Mouse (Mus musculus): ENCODE measurements at regions not wholly inside any gene's neighbourhood (a gene's known extent, or its start where the extent isn't known, plus 50 kb on each side); places are given as distances from the start of the nearest gene placed in this dataset.
A peak's percentile ranks its signal among the peaks of the same experiment; 100 is the strongest.

DNA sequence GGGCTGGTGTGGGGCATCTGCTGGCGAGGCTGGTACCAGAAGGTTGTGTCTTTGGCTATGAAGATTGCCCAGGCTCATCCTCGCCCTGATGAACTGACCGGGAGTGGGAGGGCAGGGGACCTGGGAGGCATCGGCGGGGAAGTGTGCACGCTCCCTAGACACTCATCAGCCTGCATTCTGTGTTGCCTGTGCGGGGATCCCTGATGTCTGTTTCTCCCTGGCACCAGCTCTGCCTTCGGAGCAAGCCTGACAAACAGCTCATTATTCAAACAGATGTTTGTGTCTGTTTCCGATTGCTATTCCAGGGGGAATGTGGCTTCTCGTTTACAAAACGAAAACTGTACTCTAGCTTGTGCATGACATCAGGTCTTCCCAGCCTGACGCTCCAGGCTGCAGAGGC is 412.3 kb downstream of the Cdh26 start:
- Histone ChIP-seq H3K9ac (no peak overlapping the region), H3K9me3 (ENCODE audit: control insufficient read depth, low read length) (no peaks in the 10 kb centered on the region), H3K36me3 (replicated peaks; ENCODE audit: control insufficient read depth, insufficient read depth) (no peaks in the 10 kb centered on the region), H3K27ac (no peak overlapping the region), H3K4me2 (replicated peaks) (no peak overlapping the region), H3K4me3 (replicated peaks; ENCODE audit: low read length) (no peak overlapping the region), H3K27me3 (ENCODE audit: control insufficient read depth, insufficient read depth, low read length) (no peaks in the 10 kb centered on the region), H3K4me1 (replicated peaks; ENCODE audit: control insufficient read depth, insufficient read depth, low read length) (peaks cover 27% of the 10 kb centered on the region)
- DNase-seq (ENCODE audit: low spot score) (peak; percentile 58), ATAC-seq (ENCODE audit: low FRiP score) (peak; percentile 46; the same call in 1 of the 2 replicates)
- 49% methylated on average over 12 of the region's 12 CpGs for WGBS

DNA sequence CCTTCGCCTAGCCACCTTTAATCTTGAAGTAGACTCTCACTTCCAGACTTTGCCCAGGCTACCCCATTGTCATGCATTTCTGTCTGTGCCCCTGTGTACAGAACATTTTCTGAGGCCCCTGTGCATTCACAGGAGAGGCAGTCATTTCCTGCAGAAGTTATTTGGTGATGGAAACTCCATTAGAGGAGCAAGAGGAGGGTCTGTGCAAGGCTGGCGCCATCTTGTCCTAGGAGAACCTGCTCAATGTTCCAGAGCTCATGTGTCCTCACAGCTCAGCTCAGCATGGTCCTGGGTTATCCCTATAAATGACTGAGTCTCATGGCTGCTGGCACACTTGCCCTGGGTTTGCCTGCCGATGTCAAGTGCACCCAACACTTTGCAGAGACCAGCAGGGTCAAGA is 413.1 kb downstream of the Cdh26 start:
- WGBS = 94% methylated on average over 3 of the region's 3 CpGs
- Histone ChIP-seq H3K4me1 (replicated peaks; ENCODE audit: control insufficient read depth, insufficient read depth, low read length) (peaks cover 25% of the 10 kb centered on the region), H3K9ac (no peak overlapping the region), H3K27ac (no peak overlapping the region), H3K27me3 (ENCODE audit: control insufficient read depth, insufficient read depth, low read length) (no peaks in the 10 kb centered on the region), H3K36me3 (replicated peaks; ENCODE audit: control insufficient read depth, insufficient read depth) (no peaks in the 10 kb centered on the region), H3K4me3 (replicated peaks; ENCODE audit: low read length) (no peak overlapping the region), H3K4me2 (replicated peaks) (no peak overlapping the region), H3K9me3 (ENCODE audit: control insufficient read depth, low read length) (no peaks in the 10 kb centered on the region)
- DNase-seq (ENCODE audit: low spot score) = no peak
- no peak for ATAC-seq (ENCODE audit: low FRiP score)

DNA sequence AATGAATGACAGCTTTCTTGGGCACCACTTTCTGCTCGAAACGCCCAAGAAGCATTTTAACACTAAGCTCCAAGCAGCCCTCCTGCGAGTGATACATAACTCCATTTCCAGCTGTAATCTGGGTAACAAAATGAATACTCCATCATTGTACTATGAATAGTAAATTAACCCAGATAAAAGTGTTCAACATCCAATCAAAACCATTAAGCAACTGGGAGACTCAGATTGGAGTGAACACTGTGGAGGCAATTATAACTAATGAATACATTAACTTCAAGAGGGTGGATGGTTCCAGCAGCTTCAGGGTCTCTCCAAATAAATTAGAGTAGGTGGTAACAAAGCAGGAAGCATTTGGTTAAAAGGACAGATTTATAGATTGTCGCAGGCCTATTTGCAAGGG is 414.2 kb downstream of the Cdh26 start:
- no peaks in the 10 kb centered on the region for H3K9me3 ChIP-seq (ENCODE audit: control insufficient read depth, low read length)
- no peak overlapping the region for H3K4me3 ChIP-seq (replicated peaks; ENCODE audit: low read length)
- ATAC-seq (ENCODE audit: low FRiP score) (no peak), DNase-seq (ENCODE audit: low spot score) (no peak)
- H3K4me2 ChIP-seq (replicated peaks) = no peak overlapping the region
- H3K27ac ChIP-seq = no peak overlapping the region
- H3K27me3 ChIP-seq (ENCODE audit: control insufficient read depth, insufficient read depth, low read length) = no peaks in the 10 kb centered on the region
- H3K9ac ChIP-seq = no peak overlapping the region
- peaks cover 20% of the 10 kb centered on the region for H3K4me1 ChIP-seq (replicated peaks; ENCODE audit: control insufficient read depth, insufficient read depth, low read length)
- no peaks in the 10 kb centered on the region for H3K36me3 ChIP-seq (replicated peaks; ENCODE audit: control insufficient read depth, insufficient read depth)
- 76% methylated on average over 4 of the region's 4 CpGs for WGBS

- H3K9me3 ChIP-seq (ENCODE audit: control insufficient read depth, low read length) = no peaks in the 10 kb centered on the region
- H3K4me2 ChIP-seq (replicated peaks) = no peak overlapping the region
- H3K4me3 ChIP-seq (replicated peaks; ENCODE audit: low read length) = no peak overlapping the region
- H3K9ac ChIP-seq = no peak overlapping the region
- H3K27ac ChIP-seq = no peak overlapping the region
- no peak; the same call in 1 of the 2 replicates for ATAC-seq (ENCODE audit: low FRiP score)
- 81% methylated on average over 10 of the region's 10 CpGs for WGBS
- no peak for DNase-seq (ENCODE audit: low spot score)
- H3K4me1 ChIP-seq (replicated peaks; ENCODE audit: control insufficient read depth, insufficient read depth, low read length) = peaks cover 25% of the 10 kb centered on the region
- no peaks in the 10 kb centered on the region for H3K36me3 ChIP-seq (replicated peaks; ENCODE audit: control insufficient read depth, insufficient read depth)
- no peaks in the 10 kb centered on the region for H3K27me3 ChIP-seq (ENCODE audit: control insufficient read depth, insufficient read depth, low read length)
Measured at GRCm38 (mm10) chr2:178850320-178850719, 420.0 kb downstream of the Cdh26 start.

DNA sequence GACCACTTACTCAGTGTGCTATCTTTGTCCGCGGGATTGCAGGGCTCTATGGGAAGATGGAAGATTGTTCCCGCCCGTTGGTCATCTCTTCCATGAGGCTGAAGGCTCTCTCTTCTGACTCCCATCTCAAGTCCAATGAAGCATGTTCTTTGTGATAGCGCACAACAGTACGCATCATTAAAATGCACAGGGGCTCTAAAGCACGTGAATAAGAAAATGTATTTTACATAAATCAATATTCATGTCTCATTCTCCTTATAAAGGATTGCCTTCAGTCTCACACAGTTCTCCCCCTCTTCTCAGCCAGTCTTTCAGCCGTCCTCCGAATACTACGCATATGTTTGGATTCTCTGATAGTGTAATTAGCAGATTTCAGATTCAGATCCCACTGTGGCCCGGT is 420.4 kb downstream of the Cdh26 start:
- H3K27ac ChIP-seq = no peak overlapping the region
- DNase-seq (ENCODE audit: low spot score) (no peak), ATAC-seq (ENCODE audit: low FRiP score) (peak; percentile 22; the same call in 1 of the 2 replicates)
- no peaks in the 10 kb centered on the region for H3K36me3 ChIP-seq (replicated peaks; ENCODE audit: control insufficient read depth, insufficient read depth)
- peaks cover 25% of the 10 kb centered on the region for H3K4me1 ChIP-seq (replicated peaks; ENCODE audit: control insufficient read depth, insufficient read depth, low read length)
- H3K4me3 ChIP-seq (replicated peaks; ENCODE audit: low read length) = no peak overlapping the region
- WGBS = 35% methylated on average over 11 of the region's 11 CpGs
- H3K4me2 ChIP-seq (replicated peaks) = no peak overlapping the region
- no peaks in the 10 kb centered on the region for H3K27me3 ChIP-seq (ENCODE audit: control insufficient read depth, insufficient read depth, low read length)
- H3K9me3 ChIP-seq (ENCODE audit: control insufficient read depth, low read length) = no peaks in the 10 kb centered on the region
- H3K9ac ChIP-seq = no peak overlapping the region

DNA sequence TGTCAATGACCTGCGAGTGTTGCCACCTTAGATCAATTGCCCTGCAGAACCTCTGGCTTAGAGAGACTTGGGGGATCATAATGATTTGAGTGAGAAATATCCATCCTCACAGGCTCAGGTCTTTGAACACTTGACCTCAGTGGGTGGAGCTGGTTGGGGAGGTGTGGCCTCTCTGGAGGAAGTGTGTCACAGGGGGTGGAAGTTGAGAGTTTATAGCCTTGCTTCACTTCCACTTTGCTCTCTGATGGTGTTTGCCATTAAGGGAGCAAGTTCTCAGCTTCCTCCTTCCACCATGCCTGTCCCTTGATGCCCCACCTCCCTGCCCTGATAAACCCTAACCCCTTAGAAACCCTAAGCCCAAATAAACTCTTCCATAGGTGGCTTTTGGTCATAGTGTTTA is 423.7 kb downstream of the Cdh26 start:
- H3K4me2 ChIP-seq (replicated peaks) = no peak overlapping the region
- WGBS = 43% methylated on average over 1 of the region's 1 CpGs
- H3K4me1 ChIP-seq (replicated peaks; ENCODE audit: control insufficient read depth, insufficient read depth, low read length) = peaks cover 25% of the 10 kb centered on the region
- H3K27me3 ChIP-seq (ENCODE audit: control insufficient read depth, insufficient read depth, low read length) = no peaks in the 10 kb centered on the region
- no peak for DNase-seq (ENCODE audit: low spot score)
- no peak for ATAC-seq (ENCODE audit: low FRiP score)
- no peak overlapping the region for H3K9ac ChIP-seq
- no peak overlapping the region for H3K27ac ChIP-seq
- H3K4me3 ChIP-seq (replicated peaks; ENCODE audit: low read length) = no peak overlapping the region
- H3K36me3 ChIP-seq (replicated peaks; ENCODE audit: control insufficient read depth, insufficient read depth) = no peaks in the 10 kb centered on the region
- no peaks in the 10 kb centered on the region for H3K9me3 ChIP-seq (ENCODE audit: control insufficient read depth, low read length)

DNA sequence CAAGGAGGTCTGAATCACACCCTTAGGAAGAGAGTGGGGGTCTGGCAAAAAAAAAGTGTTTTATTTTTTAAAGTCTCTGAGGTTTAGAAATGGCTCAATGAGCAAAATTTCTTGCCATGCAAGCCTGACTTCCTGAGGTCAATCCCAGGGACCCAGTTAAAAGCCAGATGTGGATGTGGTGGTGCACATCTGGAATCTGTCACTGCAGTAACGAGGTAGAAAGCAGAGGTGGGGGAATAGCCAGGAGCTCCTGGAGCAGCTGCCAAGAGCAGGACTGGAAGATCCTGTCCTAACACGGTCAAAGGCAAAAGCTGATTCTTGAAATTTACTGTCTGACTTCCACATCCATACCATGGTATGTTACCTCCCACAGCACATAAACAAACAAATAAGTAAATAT is 424.4 kb downstream of the Cdh26 start:
- WGBS = 55% methylated on average over 2 of the region's 2 CpGs

GRCm38 (mm10) chr2:178862620-178863019 is 432.3 kb downstream of the Cdh26 start:
- Histone ChIP-seq H3K9ac (no peak overlapping the region), H3K9me3 (ENCODE audit: control insufficient read depth, low read length) (no peaks in the 10 kb centered on the region), H3K27ac (no peak overlapping the region), H3K4me2 (replicated peaks) (no peak overlapping the region), H3K36me3 (replicated peaks; ENCODE audit: control insufficient read depth, insufficient read depth) (no peaks in the 10 kb centered on the region), H3K4me1 (replicated peaks; ENCODE audit: control insufficient read depth, insufficient read depth, low read length) (no peaks in the 10 kb centered on the region), H3K4me3 (replicated peaks; ENCODE audit: low read length) (no peak overlapping the region), H3K27me3 (ENCODE audit: control insufficient read depth, insufficient read depth, low read length) (no peaks in the 10 kb centered on the region)
- ATAC-seq (ENCODE audit: low FRiP score) (no peak), DNase-seq (ENCODE audit: low spot score) (no peak)

More for the DNA sequence above, 424.4 kb downstream of the Cdh26 start:
- no peaks in the 10 kb centered on the region for H3K9me3 ChIP-seq (ENCODE audit: control insufficient read depth, low read length)
- no peaks in the 10 kb centered on the region for H3K27me3 ChIP-seq (ENCODE audit: control insufficient read depth, insufficient read depth, low read length)
- DNase-seq (ENCODE audit: low spot score) (no peak), ATAC-seq (ENCODE audit: low FRiP score) (no peak)
- H3K4me1 ChIP-seq (replicated peaks; ENCODE audit: control insufficient read depth, insufficient read depth, low read length) = peaks cover 25% of the 10 kb centered on the region
- no peak overlapping the region for H3K27ac ChIP-seq
- H3K36me3 ChIP-seq (replicated peaks; ENCODE audit: control insufficient read depth, insufficient read depth) = no peaks in the 10 kb centered on the region
- no peak overlapping the region for H3K9ac ChIP-seq
- no peak overlapping the region for H3K4me2 ChIP-seq (replicated peaks)
- no peak overlapping the region for H3K4me3 ChIP-seq (replicated peaks; ENCODE audit: low read length)

DNA sequence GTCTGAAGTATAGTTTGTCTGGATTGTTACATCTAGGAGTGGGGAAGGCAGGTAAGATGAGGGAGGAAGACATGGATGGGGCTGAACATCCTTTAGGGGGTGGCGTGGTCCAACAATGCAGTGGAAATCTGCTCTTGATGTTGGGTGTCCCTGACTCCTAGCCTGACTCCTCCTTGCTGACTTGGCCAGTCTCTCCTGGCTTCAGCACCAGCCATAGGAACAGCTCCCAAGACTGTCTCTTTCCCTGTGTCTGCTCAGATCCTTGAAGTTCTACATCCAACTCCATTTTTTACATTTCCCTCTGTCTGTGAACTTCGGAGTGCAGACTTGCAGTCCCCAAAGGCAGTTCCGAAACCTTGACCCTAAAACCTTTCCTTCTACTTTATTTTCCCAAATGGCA is 436.8 kb downstream of the Cdh26 start:
- no peak overlapping the region for H3K27ac ChIP-seq
- H3K4me1 ChIP-seq (replicated peaks; ENCODE audit: control insufficient read depth, insufficient read depth, low read length) = no peaks in the 10 kb centered on the region
- no peak for DNase-seq (ENCODE audit: low spot score)
- no peaks in the 10 kb centered on the region for H3K27me3 ChIP-seq (ENCODE audit: control insufficient read depth, insufficient read depth, low read length)
- H3K9ac ChIP-seq = no peak overlapping the region
- H3K9me3 ChIP-seq (ENCODE audit: control insufficient read depth, low read length) = no peaks in the 10 kb centered on the region
- H3K4me3 ChIP-seq (replicated peaks; ENCODE audit: low read length) = no peak overlapping the region
- H3K4me2 ChIP-seq (replicated peaks) = no peak overlapping the region
- ATAC-seq (ENCODE audit: low FRiP score) = no peak
- no peaks in the 10 kb centered on the region for H3K36me3 ChIP-seq (replicated peaks; ENCODE audit: control insufficient read depth, insufficient read depth)
- WGBS = 73% methylated on average over 3 of the region's 3 CpGs

- H3K9ac ChIP-seq = no peak overlapping the region
- 83% methylated on average over 3 of the region's 3 CpGs for WGBS
- H3K36me3 ChIP-seq (replicated peaks; ENCODE audit: control insufficient read depth, insufficient read depth) = no peaks in the 10 kb centered on the region
- H3K27ac ChIP-seq = no peak overlapping the region
- DNase-seq (ENCODE audit: low spot score) (no peak), ATAC-seq (ENCODE audit: low FRiP score) (no peak)
- H3K27me3 ChIP-seq (ENCODE audit: control insufficient read depth, insufficient read depth, low read length) = no peaks in the 10 kb centered on the region
- no peak overlapping the region for H3K4me3 ChIP-seq (replicated peaks; ENCODE audit: low read length)
- no peaks in the 10 kb centered on the region for H3K9me3 ChIP-seq (ENCODE audit: control insufficient read depth, low read length)
- H3K4me1 ChIP-seq (replicated peaks; ENCODE audit: control insufficient read depth, insufficient read depth, low read length) = no peaks in the 10 kb centered on the region
- H3K4me2 ChIP-seq (replicated peaks) = no peak overlapping the region
Measured at GRCm38 (mm10) chr2:178869160-178869559, 438.8 kb downstream of the Cdh26 start.

Data from hindbrain, embryonic 14.5 days (tissue).